Mouse (Mus musculus) cerebellum, adult 2 months (tissue): ENCODE data around the gene Sult1a1.

Experiments used
- CTCF ChIP-seq: fragments of 200-500 bp; IDR thresholded peaks from 2 replicates; pipeline ENCODE4 v1.5.1; 2011; ENCODE audit warnings: low read depth, mild to moderate bottlenecking, control low read depth, low read length, moderate library complexity, borderline replicate concordance; ENCODE audit not compliant: insufficient read depth
- POLR2A ChIP-seq: fragments of 200-500 bp; IDR thresholded peaks from 2 replicates; pipeline ENCODE4 v1.6.1; 2011; ENCODE audit warnings: low read length, control low read depth, borderline replicate concordance; ENCODE audit not compliant: insufficient read depth

DNA sequence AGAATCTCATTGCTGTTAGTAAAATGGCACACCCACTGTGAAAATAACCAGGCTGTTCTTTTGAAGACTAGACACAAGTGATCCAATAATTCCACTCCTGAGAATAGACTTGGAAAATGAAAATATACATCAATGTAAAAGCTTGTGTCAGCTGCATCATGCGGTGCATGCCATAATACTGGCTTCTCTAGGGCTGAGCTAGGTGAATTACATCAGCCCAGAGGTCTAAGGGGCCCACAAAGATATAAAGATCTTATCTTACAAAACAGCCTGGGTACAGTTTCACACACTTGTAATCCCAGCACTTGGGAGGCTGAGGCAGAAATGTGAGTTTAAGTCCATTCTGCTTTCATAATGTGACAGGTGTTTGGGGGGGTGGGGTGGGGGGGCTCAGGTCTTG is 18.7 kb downstream of the Sult1a1 start:
- TF ChIP-seq POLR2A (no peak), CTCF (no peak)
